Mouse (Mus musculus) cerebellum, adult 11-12 months (tissue): Measurements from ENCODE around the gene Cdc5l.
"Not testable (repeated sequence)": the region's sequence is repeated elsewhere in the genome, so short reads cannot be mapped to it uniquely, and the experiment has no call there.

Experiments used
- DNase-seq: peaks from one replicate; pipeline ENCODE4 v3.0.0; 2022

The Cdc5l gene

GRCm38 (mm10) chr17:45433419-45434261 is at the start of gene Cdc5l:
Gene Cdc5l (minus strand): TSS chr17:45433737.
- peak; percentile 99 for DNase-seq

- DNase-seq, result no peak
Measured at GRCm38 (mm10) chr17:45480429-45480828, 46.9 kb upstream of the Cdc5l start.

GRCm38 (mm10) chr17:45478234-45478825 is 44.8 kb upstream of the Cdc5l start:
- DNase-seq, result peak; percentile 79

GRCm38 (mm10) chr17:45474669-45475465 is 41.3 kb upstream of the Cdc5l start, which contains the start of gene Spats1:
Gene Spats1 (minus strand): TSS chr17:45475415.
- peak; percentile 87 for DNase-seq

GRCm38 (mm10) chr17:45474146-45474545 is 40.6 kb upstream of the Cdc5l start:
- no peak for DNase-seq

- no peak for DNase-seq
Measured at GRCm38 (mm10) chr17:45473667-45474066, 40.1 kb upstream of the Cdc5l start.

GRCm38 (mm10) chr17:45470726-45471125 is 37.2 kb upstream of the Cdc5l start:
- no peak for DNase-seq

GRCm38 (mm10) chr17:45468302-45468701 is 34.8 kb upstream of the Cdc5l start:
- DNase-seq, result no peak

GRCm38 (mm10) chr17:45466701-45467100 is 33.2 kb upstream of the Cdc5l start:
- no peak for DNase-seq

GRCm38 (mm10) chr17:45464255-45464654 is 30.7 kb upstream of the Cdc5l start:
- DNase-seq, result no peak

- DNase-seq, result no peak
Measured at GRCm38 (mm10) chr17:45462506-45462905, 29.0 kb upstream of the Cdc5l start.

GRCm38 (mm10) chr17:45459062-45459461 is 25.5 kb upstream of the Cdc5l start:
- DNase-seq, result no peak

- no peak for DNase-seq
Measured at GRCm38 (mm10) chr17:45458516-45458915, 25.0 kb upstream of the Cdc5l start.

GRCm38 (mm10) chr17:45457487-45457886 is 23.9 kb upstream of the Cdc5l start:
- DNase-seq, result no peak

GRCm38 (mm10) chr17:45456260-45457152 is 23.0 kb upstream of the Cdc5l start:
- no peak for DNase-seq

GRCm38 (mm10) chr17:45455783-45456182 is 22.2 kb upstream of the Cdc5l start:
- DNase-seq, result not testable (repeated sequence)

GRCm38 (mm10) chr17:45454794-45455193 is 21.3 kb upstream of the Cdc5l start:
- no peak for DNase-seq

- no peak for DNase-seq
Measured at GRCm38 (mm10) chr17:45452271-45452670, 18.7 kb upstream of the Cdc5l start.

- no peak for DNase-seq
Measured at GRCm38 (mm10) chr17:45450153-45450552, 16.6 kb upstream of the Cdc5l start.

GRCm38 (mm10) chr17:45449586-45449985 is 16.0 kb upstream of the Cdc5l start:
- no peak for DNase-seq

GRCm38 (mm10) chr17:45447063-45447462 is 13.5 kb upstream of the Cdc5l start:
- DNase-seq, result no peak

GRCm38 (mm10) chr17:45445923-45446322 is 12.4 kb upstream of the Cdc5l start:
- DNase-seq, result no peak

GRCm38 (mm10) chr17:45434262-45434590 is 689 bp upstream of the Cdc5l start:
- DNase-seq, result no peak
